Mouse (Mus musculus) testis, adult 2 months (tissue): ENCODE results near the gene Sfxn5. TPM values are rescaled to one million over a fixed set of nuclear protein-coding genes. Genes with fewer than 3 reads are reported as not detected.

Experiments used
- H3K27ac ChIP-seq: fragments of 200-500 bp; 2 replicates; pipeline ENCODE4 v1.5.1; 2012; ENCODE audit warnings: low read depth, low read length; ENCODE audit not compliant: control insufficient read depth, insufficient read depth
- H3K27me3 ChIP-seq: fragments of 200-500 bp; 2 replicates; pipeline ENCODE4 v1.6.1; 2012; ENCODE audit warnings: mild to moderate bottlenecking, low read length, moderate library complexity; ENCODE audit not compliant: control insufficient read depth, insufficient read depth
- H3K36me3 ChIP-seq: fragments of 200-500 bp; 2 replicates; pipeline ENCODE4 v1.6.1; 2012; ENCODE audit warnings: mild to moderate bottlenecking, low read length; ENCODE audit not compliant: control insufficient read depth, insufficient read depth
- H3K4me1 ChIP-seq: fragments of 200-500 bp; 2 replicates; pipeline ENCODE4 v1.6.1; 2012; ENCODE audit warnings: low read length; ENCODE audit not compliant: control insufficient read depth, insufficient read depth
- H3K4me3 ChIP-seq: fragments of 200-500 bp; 2 replicates; pipeline ENCODE4 v1.5.1; 2012; ENCODE audit warnings: low read depth, mild to moderate bottlenecking, low read length, moderate library complexity, mixed read lengths; ENCODE audit not compliant: control insufficient read depth
- CTCF ChIP-seq: fragments of 200-500 bp; IDR thresholded peaks from 2 replicates; pipeline ENCODE4 v1.5.1; 2012; ENCODE audit warnings: low read depth, mild to moderate bottlenecking, inconsistent platforms, low read length, moderate library complexity; ENCODE audit not compliant: control insufficient read depth, insufficient read depth, insufficient replicate concordance
- POLR2A ChIP-seq: fragments of 200-500 bp; IDR thresholded peaks from 2 replicates; pipeline ENCODE4 v1.6.1; 2012; ENCODE audit warnings: low read depth, mild to moderate bottlenecking, inconsistent platforms, low read length, moderate library complexity; ENCODE audit not compliant: control insufficient read depth
- polyA plus RNA-seq: library from polyadenylated mRNA; depleted of rRNA; stranded (reverse); fragments of >200 nt; gene quantifications from 2 replicates; pipeline ENCODE4 v1.2.3, GENCODE M21; 2012

Gene Sfxn5
- polyA plus RNA-seq, 1 experiment: 0.80 TPM

DNA sequence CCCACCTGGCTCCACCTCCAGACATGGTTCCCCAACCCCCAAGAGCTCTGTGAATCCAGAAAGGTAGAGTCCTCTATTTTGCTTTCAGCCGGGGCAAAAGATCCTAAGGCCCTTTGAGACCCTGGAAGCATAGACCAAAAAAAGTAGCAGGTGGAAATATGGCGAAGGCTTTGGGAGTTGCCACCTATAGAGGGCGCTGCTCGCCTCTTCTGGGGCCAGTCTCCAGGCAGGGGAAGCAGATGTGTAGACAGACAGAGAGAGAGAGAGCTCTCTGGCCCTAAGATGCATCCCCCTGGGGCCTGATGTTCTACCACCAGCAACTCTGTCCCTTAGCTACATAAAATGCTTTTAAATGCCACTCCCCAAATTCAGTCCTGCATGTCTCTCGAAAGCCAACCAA is 96.2 kb downstream of the Sfxn5 start:
- H3K36me3 ChIP-seq: no peaks in the 10 kb centered on the region
- H3K4me1 ChIP-seq: no peaks in the 10 kb centered on the region
- peak; percentile 55; the same call in 1 of the 2 replicates for TF ChIP-seq CTCF
- TF ChIP-seq POLR2A: no peak

GRCm38 (mm10) chr6:85234796-85235195 is 98.4 kb downstream of the Sfxn5 start:
- Histone ChIP-seq H3K27ac (no peak overlapping the region), H3K4me3 (no peak overlapping the region), H3K4me1 (no peaks in the 10 kb centered on the region), H3K36me3 (no peaks in the 10 kb centered on the region), H3K27me3 (no peaks in the 10 kb centered on the region)
- no peak for TF ChIP-seq POLR2A

More for the DNA sequence above, 96.2 kb downstream of the Sfxn5 start:
- no peaks in the 10 kb centered on the region for H3K27me3 ChIP-seq
- no peak overlapping the region for H3K4me3 ChIP-seq
- no peak overlapping the region for H3K27ac ChIP-seq

GRCm38 (mm10) chr6:85232836-85233623 is 100.2 kb downstream of the Sfxn5 start:
- no peaks in the 10 kb centered on the region for H3K36me3 ChIP-seq
- no peaks in the 10 kb centered on the region for H3K27me3 ChIP-seq
- TF ChIP-seq POLR2A (no peak), CTCF (no peak)
- H3K27ac ChIP-seq: no peak overlapping the region
- no peaks in the 10 kb centered on the region for H3K4me1 ChIP-seq
- H3K4me3 ChIP-seq: no peak overlapping the region

DNA sequence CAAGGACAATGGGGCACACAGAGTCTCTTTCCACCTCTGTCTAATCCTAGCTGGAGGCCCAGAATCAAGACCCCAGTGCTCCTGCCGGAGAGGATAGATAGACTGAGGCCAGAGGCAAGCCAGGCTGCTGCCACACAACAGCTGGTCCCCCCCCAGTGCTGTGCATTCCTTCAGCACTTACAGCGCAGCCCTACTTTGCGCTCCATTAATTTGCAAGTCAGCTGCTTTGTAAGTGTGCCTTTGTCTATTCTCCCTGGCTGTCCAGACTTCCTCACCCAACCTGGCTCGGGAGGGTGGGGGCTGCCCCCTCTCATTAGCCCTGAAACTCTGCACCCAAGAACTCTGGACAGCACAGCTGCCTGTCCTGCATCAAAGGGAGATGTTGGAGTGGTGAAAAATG is 101.2 kb downstream of the Sfxn5 start:
- no peak overlapping the region for H3K27ac ChIP-seq
- H3K27me3 ChIP-seq: no peaks in the 10 kb centered on the region
- H3K4me3 ChIP-seq: no peak overlapping the region
- H3K36me3 ChIP-seq: no peaks in the 10 kb centered on the region
- no peak for TF ChIP-seq CTCF
- no peak for TF ChIP-seq POLR2A
- H3K4me1 ChIP-seq: no peaks in the 10 kb centered on the region

DNA sequence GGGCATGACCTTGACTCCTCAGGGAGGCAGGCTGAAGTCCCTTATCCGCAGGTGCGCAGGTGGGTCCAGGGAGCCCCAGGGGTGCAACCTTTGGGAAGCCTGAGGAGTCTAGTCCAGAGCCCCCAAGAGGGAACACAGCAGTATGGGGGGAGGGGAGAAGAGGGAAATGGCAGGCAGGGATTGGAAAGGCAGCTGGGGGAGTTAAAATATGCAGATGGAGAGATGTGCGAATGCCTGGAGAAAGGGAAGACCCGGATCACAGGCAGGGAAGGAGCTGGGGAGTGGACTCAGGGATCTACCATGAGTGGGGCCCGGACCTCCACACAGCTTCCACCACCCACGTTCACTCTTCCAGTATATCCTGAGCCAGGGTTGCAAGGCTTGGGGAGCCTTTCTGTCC is 101.8 kb downstream of the Sfxn5 start:
- no peaks in the 10 kb centered on the region for H3K36me3 ChIP-seq
- TF ChIP-seq POLR2A (no peak), CTCF (no peak)
- H3K4me1 ChIP-seq: no peaks in the 10 kb centered on the region
- H3K27ac ChIP-seq: no peak overlapping the region
- no peak overlapping the region for H3K4me3 ChIP-seq
- no peaks in the 10 kb centered on the region for H3K27me3 ChIP-seq

DNA sequence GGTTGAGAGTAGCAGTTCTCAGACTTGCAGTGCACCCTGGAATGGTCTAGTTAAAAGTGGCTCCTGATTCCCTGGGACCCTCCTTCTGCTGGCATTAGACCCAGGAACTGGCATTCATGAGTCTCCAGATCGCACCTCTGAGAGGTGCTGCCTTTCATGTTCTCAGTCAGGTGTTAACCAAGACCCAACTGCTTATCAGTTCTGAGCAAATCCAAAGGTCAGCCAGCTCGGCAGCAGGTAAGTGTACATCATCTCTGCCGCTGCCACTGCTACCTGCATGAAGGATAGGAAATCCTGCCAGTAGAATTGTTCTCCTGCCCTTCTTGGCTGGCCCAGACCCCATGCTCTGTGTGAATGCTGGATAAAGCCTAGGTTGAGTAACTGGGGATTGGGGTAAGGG is 102.5 kb downstream of the Sfxn5 start:
- TF ChIP-seq CTCF: no peak
- no peak for TF ChIP-seq POLR2A
- H3K4me3 ChIP-seq: no peak overlapping the region
- H3K36me3 ChIP-seq: no peaks in the 10 kb centered on the region
- no peak overlapping the region for H3K27ac ChIP-seq
- H3K4me1 ChIP-seq: no peaks in the 10 kb centered on the region
- no peaks in the 10 kb centered on the region for H3K27me3 ChIP-seq

- TF ChIP-seq POLR2A (no peak), CTCF (no peak)
- Histone ChIP-seq H3K36me3 (no peaks in the 10 kb centered on the region), H3K4me3 (no peak overlapping the region), H3K27ac (no peak overlapping the region), H3K27me3 (no peaks in the 10 kb centered on the region), H3K4me1 (no peaks in the 10 kb centered on the region)
Observed at GRCm38 (mm10) chr6:85227520-85227919, 105.7 kb downstream of the Sfxn5 start.

DNA sequence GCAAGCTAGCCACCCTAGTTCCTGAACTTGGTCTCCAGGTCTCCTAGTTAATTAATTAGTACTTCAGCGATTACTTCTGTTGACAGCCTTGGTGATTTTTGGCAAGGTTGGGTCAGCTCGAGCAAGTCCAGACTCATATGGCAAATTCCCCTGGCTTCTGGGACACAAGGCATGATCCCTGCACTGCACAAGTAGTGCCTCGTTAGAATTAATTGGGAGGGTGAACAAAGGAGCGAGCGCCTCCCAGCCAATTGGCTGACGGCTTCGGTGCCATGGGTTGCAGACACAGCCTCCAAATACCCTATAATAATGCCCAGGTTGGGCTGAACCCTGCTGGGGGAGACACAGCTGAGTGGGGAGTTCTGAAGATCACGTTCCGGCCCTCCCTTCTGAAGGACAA is 106.7 kb downstream of the Sfxn5 start:
- no peak overlapping the region for H3K4me3 ChIP-seq
- TF ChIP-seq POLR2A (no peak), CTCF (no peak)
- H3K4me1 ChIP-seq: no peaks in the 10 kb centered on the region
- H3K36me3 ChIP-seq: no peaks in the 10 kb centered on the region
- no peak overlapping the region for H3K27ac ChIP-seq
- no peaks in the 10 kb centered on the region for H3K27me3 ChIP-seq
